Mouse (Mus musculus): ENCODE measurements around the gene Map4k2. TPM values are rescaled to one million over a fixed set of nuclear protein-coding genes. Genes with fewer than 3 reads are reported as not detected.

Map4k2 gene
- total RNA-seq, 2 experiments from 2014 or later: 82.6 to 85.8 TPM

DNA sequence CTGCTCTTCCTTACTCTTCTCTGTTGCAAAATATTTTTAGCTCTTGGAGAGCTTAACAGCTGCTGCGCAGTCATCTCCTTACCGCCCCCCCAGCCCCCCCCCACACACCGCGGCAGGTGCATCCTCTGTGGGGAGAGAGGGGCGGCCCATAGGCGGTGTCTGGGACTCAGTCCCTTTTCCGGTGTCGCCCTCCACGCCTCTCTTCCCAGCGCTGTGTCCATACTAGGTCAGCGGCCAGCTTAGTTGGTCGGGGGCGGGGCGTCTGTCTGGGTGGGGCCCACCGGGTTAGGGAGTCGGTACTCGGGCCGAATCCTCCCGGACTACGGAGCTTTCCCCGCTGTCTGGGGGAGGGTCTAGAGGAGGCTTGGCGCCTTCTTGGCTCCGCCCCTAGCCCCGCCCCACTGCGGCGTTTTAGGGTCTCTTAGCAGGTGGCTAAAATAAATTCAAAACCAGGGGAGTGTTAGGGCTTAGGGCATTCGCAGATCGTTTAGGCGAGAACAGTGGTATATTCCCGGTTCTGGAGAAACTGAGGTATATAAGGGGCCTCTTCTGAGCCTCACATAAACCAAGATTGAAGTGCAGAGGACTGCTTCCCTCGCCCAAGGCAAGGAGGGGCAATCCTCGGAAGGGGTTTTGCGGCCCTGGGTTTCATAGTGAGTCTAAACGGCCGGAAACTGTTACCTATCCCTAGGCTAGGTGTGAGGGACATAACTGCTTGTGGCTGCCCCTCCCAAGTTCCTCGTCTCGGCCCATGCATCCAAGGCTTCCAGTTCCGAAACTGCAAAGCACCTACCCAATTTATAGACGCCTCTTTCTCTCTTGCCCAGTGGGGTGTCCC lies 57.7 kb downstream of the Map4k2 start:
- DNase-seq (ENCODE audit: low spot score in 2 of 2): no peak

DNA sequence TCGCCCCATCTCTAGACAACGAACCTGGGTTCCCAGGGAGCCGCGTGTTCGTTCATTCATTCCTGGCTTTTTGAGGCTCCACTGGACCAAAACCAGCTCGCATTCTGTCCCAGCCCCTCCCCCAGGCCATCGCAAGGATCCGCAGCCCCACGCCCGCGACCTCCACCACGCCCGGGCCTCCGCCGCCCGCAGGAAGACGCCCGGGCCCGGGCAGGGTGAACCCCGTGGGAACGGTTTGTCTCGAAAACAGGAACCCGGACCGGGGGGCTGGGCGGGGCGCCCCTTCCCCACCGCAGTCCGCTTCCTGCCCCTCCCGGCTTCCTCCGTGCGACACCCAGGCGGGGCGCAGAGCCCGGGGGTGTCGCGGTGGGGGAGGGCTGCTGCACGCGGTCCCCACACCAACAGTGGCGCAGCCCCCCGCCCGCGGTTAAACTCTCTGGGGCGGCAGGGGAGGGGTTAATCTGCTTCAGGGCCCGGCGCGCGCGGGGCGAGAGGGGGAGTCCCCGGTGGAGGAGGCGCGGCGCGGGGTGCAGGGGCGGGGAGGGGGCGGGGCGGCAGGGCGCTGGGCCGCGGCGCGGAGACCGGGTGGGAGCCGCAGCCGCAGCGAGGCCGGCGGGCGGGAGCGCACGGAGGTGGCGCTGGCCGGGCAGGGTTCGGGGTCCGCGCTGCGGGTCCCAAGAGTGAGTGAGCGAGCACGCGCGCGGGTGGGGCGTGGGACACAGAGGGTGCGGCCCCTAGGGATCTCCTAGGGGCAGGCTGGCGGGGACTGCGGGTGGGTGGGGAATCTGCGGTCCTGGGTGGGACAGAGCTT lies 58.6 kb downstream of the Map4k2 start, which contains the start of gene Rasgrp2:
TSS of gene Rasgrp2 (plus strand) at position 56 of the 811 bp plus-strand sequence.
- no peak for DNase-seq (ENCODE audit: low spot score in 2 of 2)

DNA sequence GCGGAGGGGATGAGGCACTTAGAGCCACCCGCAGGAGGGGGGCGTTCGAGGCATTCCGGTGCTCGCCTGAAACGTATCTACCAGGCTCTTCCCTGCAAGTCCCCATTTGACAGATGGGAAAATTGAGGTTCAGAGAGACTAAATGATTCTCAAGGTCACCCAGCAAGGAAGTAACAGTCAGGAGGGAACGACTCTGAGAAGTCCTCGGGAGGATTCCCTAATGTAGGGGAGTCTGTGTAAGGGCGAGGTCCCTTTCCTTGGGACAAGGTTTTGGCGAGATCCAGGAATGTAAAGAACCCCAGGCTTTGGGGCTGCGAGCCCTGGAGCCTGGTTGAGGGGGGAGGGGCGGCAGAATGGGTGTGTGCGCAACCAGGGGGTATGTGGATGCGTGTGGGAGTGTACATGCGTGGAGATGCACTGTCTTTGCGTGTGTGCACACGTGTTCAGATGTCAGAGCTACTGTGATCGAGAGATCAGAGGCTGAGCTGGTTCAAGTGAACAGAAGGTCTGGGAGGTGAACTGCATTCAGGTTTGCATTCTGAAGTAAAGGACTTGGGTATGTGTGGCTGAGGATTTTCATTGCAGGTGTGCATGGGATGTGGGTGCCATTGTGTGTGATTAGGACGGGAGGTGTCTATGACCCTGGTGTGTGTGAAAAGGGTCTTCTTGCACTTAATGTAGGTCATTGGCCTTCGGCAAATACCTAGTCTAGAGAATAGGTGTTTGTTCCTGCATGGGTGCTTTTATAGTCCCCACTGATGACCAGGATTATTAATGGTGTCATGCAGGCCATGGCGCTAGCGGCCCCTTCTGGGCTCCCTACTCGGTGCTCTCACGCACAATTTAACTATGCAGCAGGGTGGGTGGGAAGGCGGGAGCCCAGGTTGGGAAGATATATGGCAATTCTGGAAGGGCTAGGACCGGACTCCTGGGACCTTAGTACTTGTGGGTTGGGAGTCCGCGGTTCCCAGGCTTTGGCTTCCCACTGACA lies 59.5 kb downstream of the Map4k2 start:
- DNase-seq (ENCODE audit: low spot score in 2 of 2): no peak

DNA sequence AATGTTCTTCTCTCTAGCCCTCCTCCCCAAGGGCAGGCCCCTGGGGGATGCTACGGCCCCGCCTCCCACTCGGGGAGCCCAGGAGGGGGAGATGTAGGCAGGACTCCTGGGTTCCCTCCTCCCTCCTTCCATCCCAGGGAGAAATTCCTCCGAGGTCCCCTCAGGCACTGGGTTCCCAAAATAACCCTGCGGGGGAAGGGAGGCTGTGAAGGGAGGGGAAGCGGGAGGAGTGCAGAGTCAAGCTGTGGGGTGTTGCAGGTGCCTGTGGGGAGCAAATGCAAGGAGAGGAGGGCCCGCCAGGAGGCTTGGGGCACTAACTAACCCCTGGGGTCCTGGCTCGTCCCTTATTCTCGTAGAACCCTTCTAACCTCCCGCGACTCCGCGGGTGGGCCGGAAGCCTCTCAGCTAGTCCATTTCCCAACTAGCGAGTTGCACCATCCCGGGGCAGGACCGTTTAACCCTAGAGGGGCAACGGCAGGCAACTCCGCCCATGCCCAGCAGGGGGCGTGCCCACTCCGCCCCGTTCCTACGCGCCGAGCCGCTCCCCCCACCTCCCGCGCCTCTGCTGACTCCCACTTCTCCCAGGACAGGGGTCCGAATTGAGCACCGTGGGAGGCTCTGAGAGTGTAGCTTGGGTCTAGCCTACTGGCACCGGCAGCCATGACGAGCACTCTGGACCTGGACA lies 60.3 kb downstream of the Map4k2 start:
- peak in 1 of 2 experiments; percentile 64 for DNase-seq (ENCODE audit: low spot score in 2 of 2)

DNA sequence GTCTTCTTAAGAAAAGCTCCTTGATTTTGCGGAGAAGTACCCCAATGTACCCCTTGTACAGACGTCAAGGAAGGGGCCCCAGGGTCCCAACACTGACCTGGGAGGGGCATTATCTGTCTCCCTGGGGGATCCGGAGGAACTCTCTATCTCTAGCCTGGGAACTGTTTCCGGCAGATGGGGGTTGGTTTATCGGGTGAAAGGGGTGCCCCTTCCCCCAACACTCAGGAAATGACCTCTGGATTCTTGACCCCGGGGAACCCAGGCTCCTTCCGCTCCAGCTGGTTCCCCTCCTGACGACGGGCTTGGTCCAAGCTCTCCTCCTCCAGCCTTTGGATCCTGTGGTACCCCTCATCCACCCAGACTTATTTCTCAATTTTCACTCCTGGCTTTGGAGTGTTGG lies 61.0 kb downstream of the Map4k2 start:
- no peak for DNase-seq (ENCODE audit: low spot score in 2 of 2)

- no peak for DNase-seq (ENCODE audit: low spot score in 2 of 2)
Observed at GRCm38 (mm10) chr19:6403869-6404268, 62.9 kb downstream of the Map4k2 start.

Small RNA genes lying within 50 kb of the gene (microRNA-seq; reads per million reads assigned to microRNA genes)
- 4.1 to 6.2 reads per million in 2 experiments for gene Mir6989

Other genes with a start within 250 kb of the Map4k2 start
- gene AC131692.1, start 246.7 kb upstream of the Map4k2 start, total RNA-seq (2021): not detected
- not detected for gene Naaladl1, start 235.4 kb upstream of the Map4k2 start, total RNA-seq (2021)
- 10 to 100 TPM; 16.8 to 18.2 TPM for gene Sac3d1, start 222.5 kb upstream of the Map4k2 start, total RNA-seq (2021)
- gene Snx15, start 212.8 kb upstream of the Map4k2 start, total RNA-seq (2021): 10 to 100 TPM; 42.3 to 43.7 TPM
- under 1 TPM in 1 of 2 experiments, not detected in 1; 0.39 TPM for gene Batf2, start 200.2 kb upstream of the Map4k2 start, total RNA-seq (2021)
- gene Arl2, start 199.6 kb upstream of the Map4k2 start, total RNA-seq (2021): 10 to 100 TPM; 63.2 to 65.9 TPM
- gene Majin, start 156.7 kb upstream of the Map4k2 start, total RNA-seq (2021): not detected
- not detected for gene Gpha2, start 114.8 kb upstream of the Map4k2 start, total RNA-seq (2021)
- gene Ppp2r5b, start 105.3 kb upstream of the Map4k2 start, total RNA-seq (2021): 100 to 1,000 TPM; 158 to 170 TPM
- 10 to 100 TPM; 35.9 to 38.2 TPM for gene Atg2a, start 99.5 kb upstream of the Map4k2 start, total RNA-seq (2021)
- gene Ehd1, start 64.4 kb upstream of the Map4k2 start, total RNA-seq (2021): 10 to 100 TPM; 68.8 to 79.0 TPM
- gene Cdc42bpg, start 34.7 kb upstream of the Map4k2 start, total RNA-seq (2021): 1 to 10 TPM; 4.9 to 5.6 TPM
- gene Men1, start 6.2 kb upstream of the Map4k2 start, total RNA-seq (2021): 10 to 100 TPM; 66.4 to 68.2 TPM
- gene Sf1, start 22.6 kb downstream of the Map4k2 start, total RNA-seq (2021): 100 to 1,000 TPM; 182 to 189 TPM
- 10 to 100 TPM; 28.0 to 37.5 TPM for gene Pygm, start 43.3 kb downstream of the Map4k2 start, total RNA-seq (2021)
- gene Rasgrp2, start 58.2 kb downstream of the Map4k2 start, total RNA-seq (2021): 10 to 100 TPM; 40.2 to 44.9 TPM
- gene Nrxn2, start 77.6 kb downstream of the Map4k2 start, total RNA-seq (2021): 100 to 1,000 TPM; 549 to 577 TPM
- 1 to 10 TPM; 1.5 to 2.4 TPM for gene Slc22a12, start 201.9 kb downstream of the Map4k2 start, total RNA-seq (2021)

Measured in layer of hippocampus, postnatal 14 days (tissue).